Mouse (Mus musculus) neural tube, embryonic 14.5 days (tissue): Measurements from ENCODE around the gene Snx29. TPM values are rescaled to one million over a fixed set of nuclear protein-coding genes. Genes with fewer than 3 reads are reported as not detected.

Experiments used
- ATAC-seq: fragments of 200-750 bp; cut with Nextera tagmentation; 2 replicates; pipeline ENCODE4 v1.8.0; 2017; ENCODE audit warnings: low read depth, mild to moderate bottlenecking, moderate TSS enrichment, moderate library complexity
- H3K27ac ChIP-seq: fragments of 300-500 bp; sonication (generic); 2 replicates; pipeline ENCODE4 v1.5.1; 2014; ENCODE audit warnings: low read depth, mild to moderate bottlenecking, control low read depth, low read length, moderate library complexity, mixed read lengths
- H3K27me3 ChIP-seq: fragments of 300-500 bp; sonication (generic); 2 replicates; pipeline ENCODE4 v1.6.1; 2014; ENCODE audit warnings: low read length; ENCODE audit not compliant: control insufficient read depth, insufficient read depth
- H3K36me3 ChIP-seq: fragments of 300-500 bp; sonication (generic); 2 replicates; pipeline ENCODE4 v1.6.1; 2014; ENCODE audit warnings: low read length, mixed read lengths; ENCODE audit not compliant: control insufficient read depth, insufficient read depth
- H3K4me1 ChIP-seq: fragments of 300-500 bp; sonication (generic); 2 replicates; pipeline ENCODE4 v1.6.1; 2014; ENCODE audit warnings: low read length; ENCODE audit not compliant: control insufficient read depth, insufficient read depth
- H3K4me2 ChIP-seq: fragments of 300-500 bp; sonication (generic); 2 replicates; pipeline ENCODE4 v1.6.1; 2014; ENCODE audit warnings: mild to moderate bottlenecking, low read depth, low read length, control low read depth
- H3K4me3 ChIP-seq: fragments of 300-500 bp; sonication (generic); 2 replicates; pipeline ENCODE4 v1.5.1; 2014; ENCODE audit warnings: low read depth, low read length, control low read depth, mixed read lengths
- H3K9ac ChIP-seq: fragments of 300-500 bp; sonication (generic); replicated peaks from 2 replicates; pipeline ENCODE4 v1.6.1; 2014; ENCODE audit warnings: low read depth, mild to moderate bottlenecking, control low read depth, low read length, mixed read lengths
- H3K9me3 ChIP-seq: fragments of 300-500 bp; sonication (generic); 2 replicates; pipeline ENCODE4 v1.6.1; 2016; ENCODE audit warnings: low read length; ENCODE audit not compliant: control insufficient read depth
- WGBS: fragments of 180-500 bp; shearing (Covaris S2); extraction: QIAGEN DNeasy Blood & Tissue Kit; methylation state at CpG from one replicate; pipeline ENCODE4 v1.1.7; 2014; 5-methylcytosine and 5-hydroxymethylcytosine counted together
- polyA plus RNA-seq: library from polyadenylated mRNA; unstranded; fragments of >200 nt; fragmentation: Nextera tagmentation; extraction: Ambion mirVana; gene quantifications from 2 replicates; pipeline ENCODE4 v1.2.1, GENCODE M21; 2014

Snx29 gene
- polyA plus RNA-seq, 1 experiment from 2014 or later: 21.5 TPM

GRCm38 (mm10) chr16:11475137-11475943 lies 152.6 kb downstream of the Snx29 start:
- no peaks in the 10 kb centered on the region for H3K36me3 ChIP-seq
- no peak overlapping the region for H3K27ac ChIP-seq
- WGBS: 82% methylated on average over 10 of the region's 10 CpGs
- H3K9ac ChIP-seq: no peak overlapping the region
- H3K4me3 ChIP-seq: no peak overlapping the region
- no peaks in the 10 kb centered on the region for H3K9me3 ChIP-seq
- H3K4me2 ChIP-seq: no peak overlapping the region
- H3K27me3 ChIP-seq: no peaks in the 10 kb centered on the region
- H3K4me1 ChIP-seq: no peaks in the 10 kb centered on the region
- ATAC-seq: no peak

GRCm38 (mm10) chr16:11476314-11476713 lies 153.6 kb downstream of the Snx29 start:
- no peak overlapping the region for H3K4me2 ChIP-seq
- no peak overlapping the region for H3K9ac ChIP-seq
- ATAC-seq: no peak
- 93% methylated on average over 1 of the region's 1 CpGs for WGBS
- no peak overlapping the region for H3K4me3 ChIP-seq
- no peaks in the 10 kb centered on the region for H3K4me1 ChIP-seq
- H3K27ac ChIP-seq: no peak overlapping the region
- H3K9me3 ChIP-seq: no peaks in the 10 kb centered on the region
- no peaks in the 10 kb centered on the region for H3K27me3 ChIP-seq
- no peaks in the 10 kb centered on the region for H3K36me3 ChIP-seq

GRCm38 (mm10) chr16:11476968-11477367 lies 154.3 kb downstream of the Snx29 start:
- H3K27ac ChIP-seq: no peak overlapping the region
- WGBS: 85% methylated on average over 2 of the region's 2 CpGs
- H3K4me3 ChIP-seq: no peak overlapping the region
- H3K27me3 ChIP-seq: no peaks in the 10 kb centered on the region
- H3K4me2 ChIP-seq: no peak overlapping the region
- H3K9ac ChIP-seq: no peak overlapping the region
- no peaks in the 10 kb centered on the region for H3K36me3 ChIP-seq
- no peaks in the 10 kb centered on the region for H3K9me3 ChIP-seq
- no peaks in the 10 kb centered on the region for H3K4me1 ChIP-seq
- no peak for ATAC-seq

- Histone ChIP-seq H3K9me3 (no peaks in the 10 kb centered on the region), H3K27me3 (no peaks in the 10 kb centered on the region), H3K4me3 (no peak overlapping the region), H3K27ac (no peak overlapping the region), H3K9ac (no peak overlapping the region), H3K4me2 (no peak overlapping the region), H3K4me1 (no peaks in the 10 kb centered on the region), H3K36me3 (no peaks in the 10 kb centered on the region)
- 81% methylated on average over 5 of the region's 5 CpGs for WGBS
- ATAC-seq: no peak
These were observed 154.9 kb downstream of the Snx29 start for GRCm38 (mm10) chr16:11477591-11477990.

GRCm38 (mm10) chr16:11479605-11480004 lies 156.9 kb downstream of the Snx29 start:
- H3K9ac ChIP-seq: no peak overlapping the region
- no peaks in the 10 kb centered on the region for H3K9me3 ChIP-seq
- WGBS: 76% methylated on average over 4 of the region's 4 CpGs
- no peak overlapping the region for H3K4me3 ChIP-seq
- H3K27me3 ChIP-seq: no peaks in the 10 kb centered on the region
- H3K27ac ChIP-seq: no peak overlapping the region
- H3K4me1 ChIP-seq: no peaks in the 10 kb centered on the region
- no peak overlapping the region for H3K4me2 ChIP-seq
- H3K36me3 ChIP-seq: no peaks in the 10 kb centered on the region
- no peak for ATAC-seq

- H3K9ac ChIP-seq: no peak overlapping the region
- H3K4me3 ChIP-seq: no peak overlapping the region
- WGBS: 96% methylated on average over 2 of the region's 2 CpGs
- no peaks in the 10 kb centered on the region for H3K27me3 ChIP-seq
- ATAC-seq: no peak
- H3K4me2 ChIP-seq: no peak overlapping the region
- no peaks in the 10 kb centered on the region for H3K9me3 ChIP-seq
- no peaks in the 10 kb centered on the region for H3K36me3 ChIP-seq
- no peak overlapping the region for H3K27ac ChIP-seq
- H3K4me1 ChIP-seq: no peaks in the 10 kb centered on the region
These were observed 159.5 kb downstream of the Snx29 start for GRCm38 (mm10) chr16:11482189-11482588.

- Histone ChIP-seq H3K27ac (no peak overlapping the region), H3K4me3 (no peak overlapping the region), H3K9ac (no peak overlapping the region), H3K9me3 (no peaks in the 10 kb centered on the region), H3K4me1 (no peaks in the 10 kb centered on the region), H3K4me2 (no peak overlapping the region), H3K27me3 (no peaks in the 10 kb centered on the region), H3K36me3 (no peaks in the 10 kb centered on the region)
- WGBS: 71% methylated on average over 7 of the region's 7 CpGs
- ATAC-seq: no peak
These were observed 172.2 kb downstream of the Snx29 start for GRCm38 (mm10) chr16:11494895-11495294.

GRCm38 (mm10) chr16:11495923-11496616 lies 173.4 kb downstream of the Snx29 start:
- Histone ChIP-seq H3K27ac (no peak overlapping the region), H3K4me1 (no peaks in the 10 kb centered on the region), H3K9ac (no peak overlapping the region), H3K27me3 (no peaks in the 10 kb centered on the region), H3K4me2 (no peak overlapping the region), H3K9me3 (no peaks in the 10 kb centered on the region), H3K36me3 (no peaks in the 10 kb centered on the region), H3K4me3 (no peak overlapping the region)
- WGBS: 90% methylated on average over 8 of the region's 10 CpGs
- ATAC-seq: no peak

- no peaks in the 10 kb centered on the region for H3K36me3 ChIP-seq
- ATAC-seq: no peak
- H3K4me1 ChIP-seq: no peaks in the 10 kb centered on the region
- no peak overlapping the region for H3K27ac ChIP-seq
- H3K4me2 ChIP-seq: no peak overlapping the region
- WGBS: 81% methylated on average over 3 of the region's 3 CpGs
- no peaks in the 10 kb centered on the region for H3K9me3 ChIP-seq
- H3K27me3 ChIP-seq: no peaks in the 10 kb centered on the region
- no peak overlapping the region for H3K4me3 ChIP-seq
- H3K9ac ChIP-seq: no peak overlapping the region
These were observed 174.0 kb downstream of the Snx29 start for GRCm38 (mm10) chr16:11496721-11497120.
